Mouse (Mus musculus) midbrain, embryonic 11.5 days (tissue): ENCODE results near the gene Lgalsl. TPM values are rescaled to one million over a fixed set of nuclear protein-coding genes. Genes with fewer than 3 reads are reported as not detected.
A peak's percentile ranks its signal among the peaks of the same experiment; 100 is the strongest.

Source experiments
- ATAC-seq: fragments of 200-750 bp; cut with Nextera tagmentation; 2 replicates; pipeline ENCODE4 v1.8.0; 2017; ENCODE audit warnings: moderate TSS enrichment, moderate library complexity; ENCODE audit not compliant: low FRiP score
- DNase-seq: peaks from one replicate; pipeline ENCODE4 v3.0.0; 2015; ENCODE audit warnings: low spot score; ENCODE audit errors: missing footprints
- H3K27ac ChIP-seq: fragments of 300-500 bp; sonication (generic); 2 replicates; pipeline ENCODE4 v1.5.1; 2014; ENCODE audit warnings: low read depth, low read length
- H3K27me3 ChIP-seq: fragments of 300-500 bp; sonication (generic); 2 replicates; pipeline ENCODE4 v1.6.1; 2014; ENCODE audit warnings: mild to moderate bottlenecking, low read length, moderate library complexity, mixed read lengths; ENCODE audit not compliant: control insufficient read depth, insufficient read depth
- H3K36me3 ChIP-seq: fragments of 300-500 bp; sonication (generic); 2 replicates; pipeline ENCODE4 v1.6.1; 2014; ENCODE audit warnings: mild to moderate bottlenecking, low read length, moderate library complexity, mixed read lengths; ENCODE audit not compliant: control insufficient read depth, insufficient read depth
- H3K4me1 ChIP-seq: fragments of 300-500 bp; sonication (generic); 2 replicates; pipeline ENCODE4 v1.6.1; 2014; ENCODE audit warnings: low read length; ENCODE audit not compliant: control insufficient read depth, insufficient read depth
- H3K4me2 ChIP-seq: fragments of 300-500 bp; sonication (generic); 2 replicates; pipeline ENCODE4 v1.6.1; 2014; ENCODE audit warnings: mild to moderate bottlenecking, moderate library complexity
- H3K4me3 ChIP-seq: fragments of 300-500 bp; sonication (generic); 2 replicates; pipeline ENCODE4 v1.5.1; 2014; ENCODE audit warnings: low read depth, low read length
- H3K9ac ChIP-seq: fragments of 300-500 bp; sonication (generic); 2 replicates; pipeline ENCODE4 v1.6.1; 2014; ENCODE audit warnings: low read length
- H3K9me3 ChIP-seq: fragments of 300-500 bp; sonication (generic); 2 replicates; pipeline ENCODE4 v1.6.1; 2016; ENCODE audit warnings: low read length; ENCODE audit not compliant: control insufficient read depth
- WGBS: fragments of 180-500 bp; shearing (Covaris S2); extraction: QIAGEN DNeasy Blood & Tissue Kit; methylation state at CpG from one replicate; pipeline ENCODE4 v1.1.7; 2014; 5-methylcytosine and 5-hydroxymethylcytosine counted together
- polyA plus RNA-seq: library from polyadenylated mRNA; unstranded; fragments of >200 nt; fragmentation: Nextera tagmentation; extraction: Ambion mirVana; gene quantifications from 2 replicates; pipeline ENCODE4 v1.2.1, GENCODE M21; 2014

Gene Lgalsl
- polyA plus RNA-seq, 1 experiment from 2014 or later: 26.6 TPM

DNA sequence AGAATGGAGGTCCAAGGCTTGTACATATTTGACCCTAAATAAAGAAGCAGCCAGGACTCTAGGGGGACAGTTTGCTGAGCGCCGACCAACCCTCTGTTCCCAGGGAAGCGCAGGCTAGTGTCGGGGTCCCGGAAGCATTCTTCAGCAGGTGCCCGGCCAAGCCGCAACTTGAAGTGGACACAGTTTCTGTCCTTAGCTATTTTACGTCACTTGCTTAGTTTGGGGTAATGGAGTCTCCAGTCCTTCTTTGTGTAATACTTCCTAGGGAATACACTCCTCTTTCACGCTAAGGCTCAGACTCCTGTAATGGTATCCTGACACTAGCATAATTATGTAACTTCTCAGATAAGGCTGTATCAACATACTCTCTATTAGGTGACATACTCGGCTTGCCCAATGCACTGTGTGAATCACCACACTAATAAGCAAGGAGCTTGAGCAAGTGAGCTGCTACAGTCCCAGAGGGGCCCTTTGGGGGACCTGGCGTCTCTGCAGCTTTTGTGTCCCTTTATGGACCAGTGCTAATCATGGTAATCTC is 813 bp upstream of the Lgalsl start:
- Histone ChIP-seq H3K36me3 (no peaks in the 10 kb centered on the region), H3K9me3 (no peaks in the 10 kb centered on the region), H3K4me1 (peaks cover 15% of the 10 kb centered on the region), H3K4me3 (peak overlapping the region; percentile 93), H3K4me2 (peak overlapping the region; percentile 76), H3K27ac (no peak overlapping the region), H3K27me3 (peaks cover 6% of the 10 kb centered on the region), H3K9ac (peak overlapping the region; percentile 93)
- ATAC-seq (peak; percentile 11), DNase-seq (no peak)
- 18% methylated on average over 11 of the region's 11 CpGs for WGBS

- ATAC-seq (no peak; the same call in none of the 2 replicates), DNase-seq (peak; percentile 95)
- WGBS: 18% methylated on average over 23 of the region's 23 CpGs
Observed at GRCm38 (mm10) chr11:20829993-20830685, 717 bp downstream of the Lgalsl start.

DNA sequence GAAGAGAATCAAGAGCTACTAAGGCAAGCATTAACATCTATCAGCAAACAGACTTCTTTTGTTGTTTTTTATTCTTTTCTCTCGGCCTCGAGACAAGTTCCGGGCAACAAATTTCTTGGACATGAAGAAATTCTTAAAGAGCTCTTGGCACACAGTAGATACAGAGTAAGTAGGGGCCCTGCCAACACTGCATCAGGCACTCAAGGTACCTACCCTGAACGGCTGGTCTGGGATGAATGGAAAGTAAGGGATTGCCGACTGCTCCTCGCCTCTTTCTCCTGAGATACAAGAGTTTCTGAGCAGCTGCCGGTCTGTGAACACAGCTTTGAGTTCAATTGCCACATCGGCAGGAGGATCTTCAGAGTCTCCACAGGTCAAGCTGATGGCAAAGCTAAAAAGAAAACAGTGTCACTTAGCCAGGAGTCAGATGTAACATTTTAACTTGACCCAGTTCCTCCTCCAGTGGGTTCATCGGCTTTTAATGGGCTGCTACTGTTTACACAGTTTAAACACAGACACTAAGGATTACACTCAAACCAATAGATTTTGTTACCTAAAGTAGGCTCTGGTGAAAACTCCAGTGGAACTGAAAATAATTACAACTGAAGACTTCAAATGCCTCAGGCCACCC is 1.7 kb downstream of the Lgalsl start:
- peak overlapping the region; percentile 8; the same call in 1 of the 2 replicates for H3K4me2 ChIP-seq
- H3K36me3 ChIP-seq: no peaks in the 10 kb centered on the region
- peaks cover 16% of the 10 kb centered on the region for H3K4me1 ChIP-seq
- ATAC-seq (no peak), DNase-seq (peak; percentile 88)
- H3K27ac ChIP-seq: no peak overlapping the region
- no peaks in the 10 kb centered on the region for H3K9me3 ChIP-seq
- H3K9ac ChIP-seq: no peak overlapping the region
- H3K4me3 ChIP-seq: no peak overlapping the region
- H3K27me3 ChIP-seq: peaks cover 6% of the 10 kb centered on the region
- 61% methylated on average over 9 of the region's 9 CpGs for WGBS

More at GRCm38 (mm10) chr11:20829993-20830685, 717 bp downstream of the Lgalsl start:
- H3K9me3 ChIP-seq: no peaks in the 10 kb centered on the region
- peak overlapping the region; percentile 76 for H3K4me2 ChIP-seq
- H3K4me3 ChIP-seq: peak overlapping the region; percentile 93
- peak overlapping the region; percentile 54 for H3K27ac ChIP-seq
- peaks cover 15% of the 10 kb centered on the region for H3K4me1 ChIP-seq
- H3K36me3 ChIP-seq: no peaks in the 10 kb centered on the region
- peak overlapping the region; percentile 93 for H3K9ac ChIP-seq
- H3K27me3 ChIP-seq: peaks cover 6% of the 10 kb centered on the region

- no peaks in the 10 kb centered on the region for H3K27me3 ChIP-seq
- H3K4me2 ChIP-seq: no peak overlapping the region
- peaks cover 6% of the 10 kb centered on the region; the same call in 1 of the 2 replicates for H3K4me1 ChIP-seq
- DNase-seq (peak; percentile 77), ATAC-seq (no peak)
- H3K9ac ChIP-seq: no peak overlapping the region
- WGBS: 39% methylated on average over 2 of the region's 2 CpGs
- no peaks in the 10 kb centered on the region for H3K9me3 ChIP-seq
- H3K27ac ChIP-seq: no peak overlapping the region
- H3K36me3 ChIP-seq: no peaks in the 10 kb centered on the region
- no peak overlapping the region for H3K4me3 ChIP-seq
Observed at GRCm38 (mm10) chr11:20823961-20824360, 6.9 kb downstream of the Lgalsl start.

DNA sequence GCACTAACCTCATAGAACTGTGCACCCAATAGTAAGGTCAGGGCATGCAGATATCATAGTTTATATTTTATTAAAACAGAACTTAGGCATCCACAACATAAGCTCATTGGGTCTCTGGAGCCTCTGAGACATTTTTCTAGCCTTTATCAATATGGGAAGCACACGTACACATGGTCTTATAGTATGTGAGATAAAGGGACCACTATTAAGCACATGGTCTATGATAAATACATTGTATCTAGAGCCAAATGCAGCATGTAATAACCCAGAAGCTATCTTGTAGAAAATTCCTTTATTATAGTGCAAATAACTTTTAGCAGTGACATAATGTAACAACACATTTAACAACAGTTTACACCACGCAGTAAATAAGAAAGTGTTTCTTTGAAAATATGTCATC is 7.6 kb downstream of the Lgalsl start:
- H3K9ac ChIP-seq: no peak overlapping the region
- H3K27ac ChIP-seq: no peak overlapping the region
- WGBS: 92% methylated on average over 2 of the region's 2 CpGs
- ATAC-seq (no peak), DNase-seq (no peak)
- peaks cover 6% of the 10 kb centered on the region; the same call in 1 of the 2 replicates for H3K4me1 ChIP-seq
- no peak overlapping the region for H3K4me2 ChIP-seq
- H3K4me3 ChIP-seq: no peak overlapping the region
- no peaks in the 10 kb centered on the region for H3K9me3 ChIP-seq
- no peaks in the 10 kb centered on the region for H3K27me3 ChIP-seq
- no peaks in the 10 kb centered on the region for H3K36me3 ChIP-seq

DNA sequence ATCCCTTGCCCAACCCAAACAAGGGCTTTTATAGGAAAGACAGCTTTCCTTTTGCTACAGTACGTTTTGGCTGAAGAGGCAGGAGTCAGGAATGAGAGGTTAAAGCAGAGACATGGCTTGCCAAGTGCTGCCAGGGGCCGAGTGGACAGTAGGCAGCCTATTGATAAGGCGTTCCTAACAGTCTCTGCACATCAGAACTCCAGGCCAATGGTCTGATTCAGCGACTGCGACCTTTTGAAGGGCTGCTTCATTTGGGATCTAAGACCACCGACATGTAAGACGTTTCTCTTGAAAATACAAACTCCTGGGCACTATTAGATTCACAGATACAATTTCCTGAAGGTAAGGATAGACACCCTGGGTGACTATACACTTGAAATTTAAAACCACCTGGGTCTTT is 9.5 kb downstream of the Lgalsl start:
- H3K4me1 ChIP-seq: peaks cover 6% of the 10 kb centered on the region; the same call in 1 of the 2 replicates
- H3K27ac ChIP-seq: no peak overlapping the region
- H3K36me3 ChIP-seq: no peaks in the 10 kb centered on the region
- H3K9ac ChIP-seq: no peak overlapping the region
- H3K27me3 ChIP-seq: no peaks in the 10 kb centered on the region
- H3K4me3 ChIP-seq: no peak overlapping the region
- ATAC-seq (no peak), DNase-seq (peak; percentile 54)
- H3K9me3 ChIP-seq: no peaks in the 10 kb centered on the region
- WGBS: 90% methylated on average over 7 of the region's 7 CpGs
- H3K4me2 ChIP-seq: no peak overlapping the region

DNA sequence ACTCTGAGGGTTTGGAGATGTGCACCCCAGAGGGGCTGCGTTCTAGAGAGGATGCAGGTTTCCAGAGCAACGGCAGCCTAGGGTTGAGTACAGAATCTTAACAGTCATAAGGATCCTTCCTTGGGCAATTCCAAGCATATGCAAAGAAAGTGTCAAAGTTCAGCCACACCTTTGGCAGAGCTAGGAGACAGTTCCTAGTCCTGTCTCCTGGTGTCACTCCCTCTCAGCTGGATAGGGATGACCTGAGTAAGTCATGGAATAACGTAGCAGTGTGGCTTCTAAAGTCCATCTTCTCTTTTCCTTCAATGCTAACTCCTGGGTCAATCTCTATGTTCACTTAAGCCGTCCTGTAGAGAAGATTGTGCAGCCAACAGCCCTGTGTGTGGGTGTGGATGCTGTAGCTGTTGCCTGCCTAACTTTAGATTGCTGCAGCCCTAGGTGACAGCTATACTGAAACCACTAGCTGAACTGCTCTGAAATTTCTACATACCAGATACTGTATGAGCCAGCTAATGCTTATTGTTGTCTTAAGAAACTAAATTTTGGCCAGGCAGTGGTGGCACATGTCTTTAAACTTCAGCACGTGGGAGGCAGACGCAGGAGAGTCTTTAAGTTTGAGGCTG is 16.8 kb downstream of the Lgalsl start:
- DNase-seq: no peak
- Histone ChIP-seq H3K9ac (no peak overlapping the region), H3K27ac (no peak overlapping the region), H3K27me3 (no peaks in the 10 kb centered on the region), H3K4me3 (no peak overlapping the region), H3K4me1 (no peaks in the 10 kb centered on the region), H3K4me2 (no peak overlapping the region), H3K36me3 (no peaks in the 10 kb centered on the region), H3K9me3 (no peaks in the 10 kb centered on the region)
- 84% methylated on average over 6 of the region's 6 CpGs for WGBS
- no peak for ATAC-seq

DNA sequence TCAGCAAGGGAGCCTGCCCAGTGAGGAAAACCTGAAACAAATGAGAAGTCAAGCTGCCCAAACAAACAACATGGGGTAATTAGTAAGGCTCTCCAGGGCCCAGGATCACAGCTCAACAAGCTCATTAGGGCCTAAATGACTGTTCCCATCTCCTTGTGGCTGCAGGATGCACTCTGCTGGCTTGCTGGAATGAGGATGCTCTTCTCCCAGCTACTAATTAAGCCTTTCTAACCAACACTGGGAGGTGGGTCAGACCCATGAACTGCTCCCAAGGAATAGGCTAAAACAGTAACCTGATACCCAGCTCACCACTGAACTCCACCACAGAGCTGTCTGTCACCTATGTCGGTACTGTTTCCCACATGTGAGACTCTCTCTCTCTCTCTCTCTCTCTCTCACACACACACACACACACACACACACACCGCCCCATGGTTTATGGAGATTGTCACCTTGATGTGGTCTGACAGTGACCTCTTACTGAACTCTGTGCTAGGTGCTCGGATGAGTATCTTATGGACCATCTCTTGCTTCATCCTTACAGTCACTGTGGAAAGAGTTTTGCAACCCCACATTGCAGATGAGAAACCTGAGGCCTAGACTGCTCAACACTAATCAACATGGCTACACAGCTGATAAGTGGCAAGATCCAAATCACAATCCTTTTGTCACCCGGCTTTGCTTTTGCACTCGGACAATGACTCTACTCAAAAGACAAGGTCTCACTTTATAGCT is 18.5 kb downstream of the Lgalsl start:
- no peak overlapping the region for H3K9ac ChIP-seq
- ATAC-seq (no peak), DNase-seq (no peak)
- H3K4me3 ChIP-seq: no peak overlapping the region
- no peaks in the 10 kb centered on the region for H3K4me1 ChIP-seq
- H3K27ac ChIP-seq: no peak overlapping the region
- H3K27me3 ChIP-seq: no peaks in the 10 kb centered on the region
- H3K9me3 ChIP-seq: no peaks in the 10 kb centered on the region
- no peaks in the 10 kb centered on the region for H3K36me3 ChIP-seq
- WGBS: 71% methylated on average over 5 of the region's 5 CpGs
- H3K4me2 ChIP-seq: no peak overlapping the region
